Mouse (Mus musculus): ENCODE results near the gene Sik3. TPM values are rescaled to one million over a fixed set of nuclear protein-coding genes. Genes with fewer than 3 reads are reported as not detected.
"Not testable (repeated sequence)": the region's sequence is repeated elsewhere in the genome, so short reads cannot be mapped to it uniquely, and the experiment has no call there.

Gene Sik3
- polyA plus RNA-seq, 1 experiment from 2014 or later: 4.7 TPM

DNA sequence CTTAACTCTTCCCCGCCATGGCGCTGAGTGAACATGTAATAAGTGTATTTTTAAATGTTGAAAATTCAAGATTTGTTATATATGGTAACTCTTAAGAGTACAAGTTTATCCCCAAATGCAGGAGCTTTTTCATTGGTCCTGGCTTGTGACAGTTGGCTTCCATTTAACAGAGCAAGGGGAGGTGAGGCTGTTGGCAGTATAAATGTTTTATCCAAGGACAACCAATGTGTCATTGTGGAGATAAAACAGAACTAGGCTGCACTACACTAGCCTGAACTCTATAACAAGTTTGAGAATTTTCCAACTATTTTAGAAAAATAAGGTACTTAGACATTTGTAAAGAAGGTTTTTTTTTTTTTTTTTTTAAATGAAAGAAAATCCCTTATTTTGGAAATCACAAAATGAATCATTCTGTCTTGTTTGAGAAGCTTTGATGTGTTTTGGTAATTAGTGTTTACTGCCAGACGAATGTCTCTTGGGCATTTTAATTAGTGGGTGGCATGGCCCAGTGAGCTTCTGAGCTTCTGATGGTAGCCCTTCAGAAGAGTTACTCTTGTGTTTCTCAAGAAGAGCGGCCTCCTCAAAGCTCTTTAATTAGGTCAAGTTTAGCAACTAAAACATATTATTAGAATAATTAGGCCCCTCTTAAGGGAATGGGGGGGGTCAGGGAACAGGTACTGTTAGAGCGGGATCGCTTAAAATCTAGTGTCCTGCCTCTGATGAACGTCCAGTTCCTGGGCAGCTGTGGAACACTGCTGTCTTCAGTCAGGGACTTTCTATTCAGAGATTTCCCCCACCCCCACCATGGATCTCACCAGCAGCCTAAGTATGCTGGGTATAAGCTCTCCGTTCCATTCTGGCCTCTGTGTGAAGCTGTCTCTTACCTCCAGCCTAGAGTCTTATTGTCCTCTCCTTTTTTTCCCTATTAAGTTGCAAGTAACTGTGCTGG is 139.7 kb downstream of the Sik3 start:
- Histone ChIP-seq H3K9me3 (no peaks in the 10 kb centered on the region), H3K27ac (replicated peaks) (peak overlapping the region; percentile 72)

DNA sequence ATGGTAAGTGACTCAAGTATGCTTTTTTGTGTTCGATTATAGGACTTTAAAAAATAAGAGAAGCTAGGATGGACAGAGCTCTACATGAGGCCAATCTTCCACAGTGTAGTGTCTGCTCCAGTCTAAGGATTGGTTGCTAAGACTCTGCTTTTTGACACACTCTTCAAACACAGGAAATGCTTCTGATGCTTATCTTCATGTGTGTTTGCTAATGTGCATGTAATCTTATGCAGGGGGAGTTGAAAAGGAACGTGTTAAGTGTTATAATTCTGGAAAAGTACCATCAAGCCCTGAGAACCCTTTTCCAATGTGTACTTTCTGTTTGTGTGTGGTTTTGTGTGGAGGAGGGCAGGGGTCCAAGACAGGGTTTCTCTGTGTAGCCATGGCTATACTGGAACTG is 141.8 kb downstream of the Sik3 start:
- no peaks in the 10 kb centered on the region for H3K9me3 ChIP-seq
- no peak overlapping the region for H3K9ac ChIP-seq
- 0 out of 2 replicates have a peak, but pooled peaks cover 6% of the 10 kb centered on the region for H3K36me3 ChIP-seq
- H3K4me3 ChIP-seq: no peak overlapping the region
- H3K27me3 ChIP-seq (replicated peaks): no peaks in the 10 kb centered on the region
- ATAC-seq (ENCODE audit: extremely low read depth, insufficient number of reproducible peaks, low FRiP score, low TSS enrichment): no peak
- H3K27ac ChIP-seq (replicated peaks): no peak overlapping the region
- peaks cover 62% of the 10 kb centered on the region for H3K4me1 ChIP-seq
- H3K4me2 ChIP-seq: no peak overlapping the region
- WGBS: 63% methylated on average over 2 of the region's 2 CpGs

More for the DNA sequence above, 139.7 kb downstream of the Sik3 start:
- Histone ChIP-seq H3K4me2 (no peak overlapping the region), H3K4me1 (peaks cover 71% of the 10 kb centered on the region), H3K36me3 (0 out of 2 replicates have a peak, but pooled peaks cover 4% of the 10 kb centered on the region), H3K27me3 (replicated peaks) (no peaks in the 10 kb centered on the region), H3K4me3 (no peak overlapping the region), H3K9ac (no peak overlapping the region)
- ATAC-seq (ENCODE audit: extremely low read depth, insufficient number of reproducible peaks, low FRiP score, low TSS enrichment): no peak
- WGBS: 69% methylated on average over 8 of the region's 8 CpGs

DNA sequence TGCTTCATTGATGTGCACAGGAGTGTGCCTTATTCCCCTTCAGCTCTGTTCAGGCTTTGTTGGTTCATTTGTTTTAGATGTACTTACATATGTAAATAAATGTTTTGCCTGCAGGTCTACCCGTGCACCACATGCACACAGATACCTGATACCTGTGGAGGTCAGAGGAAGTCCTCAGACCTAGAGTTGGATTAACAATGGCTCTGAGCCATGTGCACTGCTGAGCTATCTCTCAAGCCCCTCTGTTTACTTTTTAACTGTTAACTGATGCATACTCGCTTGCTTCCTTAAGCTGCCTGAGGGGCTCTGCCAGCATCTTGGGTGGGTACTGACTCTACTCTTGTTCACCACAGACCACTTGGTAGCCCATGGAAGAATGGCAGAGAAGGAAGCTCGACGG is 142.4 kb downstream of the Sik3 start:
- H3K27me3 ChIP-seq (replicated peaks): no peaks in the 10 kb centered on the region

DNA sequence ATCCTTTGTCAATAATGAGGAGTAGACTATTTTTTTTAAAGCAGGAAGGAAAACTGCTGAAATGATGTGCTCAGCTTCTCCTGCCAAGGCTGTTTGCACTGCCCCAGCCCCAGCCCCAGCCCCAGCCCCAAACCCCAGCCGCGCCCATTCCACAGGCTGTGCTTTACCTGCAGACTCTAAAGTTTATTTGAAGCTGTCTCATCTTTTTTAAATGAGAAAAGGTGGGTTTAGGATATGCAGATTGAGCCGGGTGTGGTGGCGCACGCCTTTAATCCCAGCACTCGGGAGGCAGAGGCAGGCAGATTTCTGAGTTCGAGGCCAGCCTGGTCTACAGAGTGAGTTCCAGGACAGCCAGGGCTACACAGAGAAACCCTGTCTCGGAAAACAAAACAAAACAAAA is 143.2 kb downstream of the Sik3 start:
- not testable (repeated sequence) for H3K36me3 ChIP-seq; H3K9me3 ChIP-seq; H3K27ac ChIP-seq (replicated peaks); H3K4me3 ChIP-seq; H3K27me3 ChIP-seq (replicated peaks); ATAC-seq (ENCODE audit: extremely low read depth, insufficient number of reproducible peaks, low FRiP score, low TSS enrichment); H3K4me2 ChIP-seq; H3K9ac ChIP-seq
- WGBS: 89% methylated on average over 8 of the region's 8 CpGs
- H3K4me1 ChIP-seq: peaks cover 48% of the 10 kb centered on the region

More for the DNA sequence above, 142.4 kb downstream of the Sik3 start:
- Histone ChIP-seq H3K36me3 (0 out of 2 replicates have a peak, but pooled peaks cover 6% of the 10 kb centered on the region), H3K4me1 (peaks cover 56% of the 10 kb centered on the region), H3K27ac (replicated peaks) (no peak overlapping the region), H3K9me3 (no peaks in the 10 kb centered on the region), H3K4me3 (no peak overlapping the region), H3K4me2 (no peak overlapping the region), H3K9ac (no peak overlapping the region)
- ATAC-seq (ENCODE audit: extremely low read depth, insufficient number of reproducible peaks, low FRiP score, low TSS enrichment): no peak
- WGBS: 66% methylated on average over 4 of the region's 4 CpGs

DNA sequence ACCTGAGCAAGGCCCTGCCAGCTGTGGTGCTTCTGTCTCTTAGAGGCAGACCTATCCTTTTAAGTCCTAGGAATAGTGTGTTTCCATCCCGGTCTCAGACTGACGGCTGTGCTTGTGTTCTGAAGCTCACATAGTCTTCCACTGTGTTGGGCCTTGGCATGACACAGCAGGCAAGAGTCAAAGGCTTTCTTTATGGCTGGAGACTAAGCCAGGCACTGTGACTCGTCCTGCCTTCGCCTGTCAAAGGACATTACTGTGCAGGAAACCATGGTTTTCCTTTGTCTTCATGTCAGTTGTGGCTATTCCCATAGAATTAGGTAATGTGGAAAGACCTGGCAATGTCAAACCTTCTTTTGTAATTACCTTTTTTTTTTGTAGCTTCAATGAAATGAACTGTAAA is 144.1 kb downstream of the Sik3 start:
- Histone ChIP-seq H3K36me3 (0 out of 2 replicates have a peak, but pooled peaks cover 11% of the 10 kb centered on the region), H3K4me1 (peaks cover 42% of the 10 kb centered on the region), H3K9ac (0 out of 2 replicates have a peak overlapping the region, but pooled peaks have one; percentile 11), H3K4me2 (no peak overlapping the region), H3K9me3 (no peaks in the 10 kb centered on the region), H3K27me3 (replicated peaks) (no peaks in the 10 kb centered on the region), H3K4me3 (no peak overlapping the region), H3K27ac (replicated peaks) (peak overlapping the region; percentile 76)
- no peak for ATAC-seq (ENCODE audit: extremely low read depth, insufficient number of reproducible peaks, low FRiP score, low TSS enrichment)
- WGBS: 55% methylated on average over 4 of the region's 4 CpGs

DNA sequence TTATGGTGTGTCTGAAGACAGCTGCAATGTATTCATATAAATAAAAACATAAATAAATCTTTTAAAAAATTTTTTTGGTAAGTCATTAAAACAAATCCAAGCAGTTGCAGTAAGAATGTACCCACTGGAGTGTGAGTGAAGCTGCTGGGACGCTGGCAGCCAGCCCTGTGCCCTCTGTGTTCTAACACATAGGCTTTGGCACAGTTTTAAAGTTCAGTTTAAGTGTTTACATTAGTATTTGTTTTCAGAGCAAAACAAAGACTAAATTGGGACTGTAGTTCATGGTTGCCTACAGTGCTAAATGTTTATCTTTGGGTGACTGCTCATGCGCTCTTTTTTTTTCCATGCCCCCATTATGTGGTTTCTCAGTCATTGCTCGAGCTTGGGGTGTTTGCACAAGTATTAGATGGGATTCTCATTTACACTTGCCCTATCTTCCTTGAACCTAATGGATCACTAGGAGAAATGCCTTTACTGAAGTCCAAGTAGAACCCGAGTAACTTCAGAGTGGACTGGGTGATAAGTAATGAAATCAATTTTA is 145.7 kb downstream of the Sik3 start:
- Histone ChIP-seq H3K4me1 (peaks cover 32% of the 10 kb centered on the region), H3K27ac (replicated peaks) (no peak overlapping the region), H3K9me3 (no peaks in the 10 kb centered on the region), H3K36me3 (0 out of 2 replicates have a peak, but pooled peaks cover 11% of the 10 kb centered on the region), H3K4me2 (no peak overlapping the region), H3K9ac (no peak overlapping the region), H3K4me3 (no peak overlapping the region), H3K27me3 (replicated peaks) (no peaks in the 10 kb centered on the region)
- ATAC-seq (ENCODE audit: extremely low read depth, insufficient number of reproducible peaks, low FRiP score, low TSS enrichment): no peak
- 87% methylated on average over 4 of the region's 4 CpGs for WGBS

DNA sequence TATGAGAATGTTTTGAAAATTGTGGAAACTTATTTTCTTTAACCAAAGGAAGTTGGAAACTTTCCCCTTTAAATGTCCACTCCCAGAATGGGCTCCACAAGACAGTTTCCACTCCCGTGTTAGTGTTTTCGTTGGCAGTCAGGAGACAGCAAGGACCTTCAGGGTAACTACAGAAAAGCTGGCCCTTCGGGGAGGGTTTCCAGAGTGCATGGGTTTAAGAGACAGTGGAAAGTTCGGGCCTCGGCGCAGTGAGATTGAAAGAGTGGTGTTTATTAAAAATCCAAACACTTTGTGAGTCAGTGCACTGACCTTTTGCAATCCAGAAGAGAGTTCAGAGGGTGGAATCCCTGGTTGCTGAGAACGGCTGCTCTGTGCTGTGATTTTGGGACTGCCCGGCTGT is 150.8 kb downstream of the Sik3 start:
- H3K27ac ChIP-seq (replicated peaks): peak overlapping the region; percentile 76

DNA sequence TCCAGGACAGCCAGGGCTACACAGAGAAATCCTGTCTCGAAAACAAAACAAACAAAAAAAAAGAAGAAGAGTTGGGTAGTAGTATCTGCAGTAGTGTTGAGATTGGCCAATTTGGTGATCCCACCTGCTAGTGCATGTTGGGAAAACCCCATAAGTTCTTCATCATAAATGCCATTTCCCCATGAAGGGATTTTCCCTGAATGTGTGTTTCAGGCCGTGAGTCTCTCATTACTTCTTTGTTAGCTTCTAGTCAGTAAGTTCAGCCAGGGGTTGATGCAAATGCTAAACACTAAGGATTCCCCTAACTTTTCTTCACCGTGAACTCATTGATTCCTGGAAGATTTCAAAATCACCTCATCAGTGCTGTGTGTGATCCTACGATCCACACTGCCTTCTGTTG is 156.2 kb downstream of the Sik3 start:
- no peak overlapping the region for H3K4me2 ChIP-seq
- H3K36me3 ChIP-seq: no peaks in the 10 kb centered on the region
- H3K9ac ChIP-seq: no peak overlapping the region
- H3K9me3 ChIP-seq: no peaks in the 10 kb centered on the region
- H3K27ac ChIP-seq (replicated peaks): no peak overlapping the region
- no peaks in the 10 kb centered on the region for H3K27me3 ChIP-seq (replicated peaks)
- ATAC-seq (ENCODE audit: extremely low read depth, insufficient number of reproducible peaks, low FRiP score, low TSS enrichment): no peak
- peaks cover 14% of the 10 kb centered on the region for H3K4me1 ChIP-seq
- WGBS: 81% methylated on average over 4 of the region's 4 CpGs
- no peak overlapping the region for H3K4me3 ChIP-seq

More for the DNA sequence above, 150.8 kb downstream of the Sik3 start:
- Histone ChIP-seq H3K4me3 (no peak overlapping the region), H3K9me3 (no peaks in the 10 kb centered on the region), H3K4me1 (peaks cover 18% of the 10 kb centered on the region), H3K9ac (no peak overlapping the region), H3K4me2 (no peak overlapping the region), H3K27me3 (replicated peaks) (no peaks in the 10 kb centered on the region), H3K36me3 (0 out of 2 replicates have a peak, but pooled peaks cover 5% of the 10 kb centered on the region)
- WGBS: 57% methylated on average over 8 of the region's 8 CpGs
- no peak for ATAC-seq (ENCODE audit: extremely low read depth, insufficient number of reproducible peaks, low FRiP score, low TSS enrichment)

DNA sequence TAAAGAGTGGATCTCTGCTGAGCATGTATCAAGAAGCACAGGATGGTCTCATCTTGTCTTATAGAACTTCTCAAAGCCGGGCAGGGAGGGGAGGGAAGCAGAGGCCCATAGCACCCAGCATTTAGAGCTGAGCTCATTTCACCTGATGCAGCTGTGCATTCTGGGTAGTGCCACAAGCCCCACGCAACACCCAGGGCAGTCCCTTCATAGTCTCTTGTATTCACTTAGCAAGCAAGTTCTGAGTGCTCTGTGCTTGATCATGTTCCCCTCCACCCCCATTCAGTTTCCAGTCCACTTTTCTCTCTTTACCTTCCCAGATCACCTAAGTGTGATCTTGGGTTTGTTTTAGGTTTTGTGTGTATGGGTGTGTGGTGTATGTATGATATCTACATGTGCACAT is 159.6 kb downstream of the Sik3 start:
- Histone ChIP-seq H3K4me1 (peaks cover 33% of the 10 kb centered on the region), H3K27me3 (replicated peaks) (no peaks in the 10 kb centered on the region), H3K9ac (no peak overlapping the region), H3K36me3 (no peaks in the 10 kb centered on the region), H3K27ac (replicated peaks) (no peak overlapping the region), H3K4me3 (no peak overlapping the region), H3K4me2 (no peak overlapping the region), H3K9me3 (no peaks in the 10 kb centered on the region)
- WGBS: 79% methylated on average over 2 of the region's 2 CpGs
- no peak for ATAC-seq (ENCODE audit: extremely low read depth, insufficient number of reproducible peaks, low FRiP score, low TSS enrichment)

DNA sequence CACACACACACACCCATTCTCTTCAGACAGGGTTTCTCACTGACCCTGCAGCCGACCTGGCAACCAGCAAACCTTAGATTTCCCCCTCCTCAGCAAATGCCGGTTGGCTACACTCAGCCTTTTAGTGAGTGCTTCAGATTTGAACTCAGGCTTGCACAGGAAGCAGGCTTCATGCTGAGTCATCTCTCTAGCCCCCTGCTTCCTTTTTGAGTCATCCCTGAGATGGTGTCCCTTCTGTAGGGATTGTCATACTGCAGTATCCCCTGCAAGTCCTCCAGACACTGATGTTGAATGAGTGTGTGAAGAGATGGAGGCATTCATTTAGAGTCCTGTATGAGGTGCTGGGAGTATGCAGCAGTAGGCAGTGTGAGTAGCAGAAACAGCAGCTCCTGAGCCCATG is 160.3 kb downstream of the Sik3 start:
- 46% methylated on average over 2 of the region's 2 CpGs for whole genome bisulfite sequencing
- H3K4me3 ChIP-seq: no peak overlapping the region
- ATAC-seq (ENCODE audit: extremely low read depth, insufficient number of reproducible peaks, low FRiP score, low TSS enrichment): no peak
- no peaks in the 10 kb centered on the region for H3K27me3 ChIP-seq (replicated peaks)
- no peak overlapping the region for H3K4me2 ChIP-seq
- no peak overlapping the region for H3K9ac ChIP-seq
- H3K36me3 ChIP-seq: peaks cover 4% of the 10 kb centered on the region
- no peak overlapping the region for H3K27ac ChIP-seq (replicated peaks)
- peaks cover 33% of the 10 kb centered on the region for H3K4me1 ChIP-seq
- no peaks in the 10 kb centered on the region for H3K9me3 ChIP-seq

DNA sequence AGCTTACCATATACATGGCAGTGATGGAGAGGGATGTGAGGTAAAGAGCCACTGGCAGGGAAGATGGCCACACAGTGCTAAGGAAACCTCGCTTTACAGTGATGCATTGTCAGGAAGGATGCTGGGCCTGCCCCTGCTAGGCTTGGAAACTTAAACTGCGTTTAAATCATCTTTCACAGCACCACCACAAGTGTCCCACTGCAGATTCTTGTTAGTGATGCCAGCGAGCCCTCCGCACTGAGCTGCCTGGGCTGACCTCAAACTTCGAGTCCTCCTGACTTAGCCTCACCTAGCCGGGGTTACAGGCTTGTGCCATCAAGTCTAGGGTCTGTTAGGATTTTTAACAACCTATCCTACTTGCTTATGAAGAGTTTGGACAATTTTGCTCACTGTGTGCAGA is 161.3 kb downstream of the Sik3 start:
- Histone ChIP-seq H3K4me2 (no peak overlapping the region), H3K9me3 (no peaks in the 10 kb centered on the region), H3K36me3 (peaks cover 13% of the 10 kb centered on the region), H3K27me3 (replicated peaks) (no peaks in the 10 kb centered on the region), H3K9ac (no peak overlapping the region), H3K27ac (replicated peaks) (no peak overlapping the region), H3K4me1 (peaks cover 33% of the 10 kb centered on the region), H3K4me3 (no peak overlapping the region)
- 88% methylated on average over 6 of the region's 6 CpGs for WGBS
- no peak for ATAC-seq (ENCODE audit: extremely low read depth, insufficient number of reproducible peaks, low FRiP score, low TSS enrichment)
